Mouse (Mus musculus) liver, embryonic 14.5 days (tissue): ENCODE data around the gene B4galt3.

Experiments used
- CTCF ChIP-seq: IDR thresholded peaks from 2 replicates; pipeline ENCODE4 v1.5.1; 2016; ENCODE audit warnings: antibody characterized with exemption, low read depth, control low read depth
- EP300 ChIP-seq: IDR thresholded peaks from 2 replicates; pipeline ENCODE4 v1.6.1; 2016; ENCODE audit warnings: antibody characterized with exemption, low read depth

DNA sequence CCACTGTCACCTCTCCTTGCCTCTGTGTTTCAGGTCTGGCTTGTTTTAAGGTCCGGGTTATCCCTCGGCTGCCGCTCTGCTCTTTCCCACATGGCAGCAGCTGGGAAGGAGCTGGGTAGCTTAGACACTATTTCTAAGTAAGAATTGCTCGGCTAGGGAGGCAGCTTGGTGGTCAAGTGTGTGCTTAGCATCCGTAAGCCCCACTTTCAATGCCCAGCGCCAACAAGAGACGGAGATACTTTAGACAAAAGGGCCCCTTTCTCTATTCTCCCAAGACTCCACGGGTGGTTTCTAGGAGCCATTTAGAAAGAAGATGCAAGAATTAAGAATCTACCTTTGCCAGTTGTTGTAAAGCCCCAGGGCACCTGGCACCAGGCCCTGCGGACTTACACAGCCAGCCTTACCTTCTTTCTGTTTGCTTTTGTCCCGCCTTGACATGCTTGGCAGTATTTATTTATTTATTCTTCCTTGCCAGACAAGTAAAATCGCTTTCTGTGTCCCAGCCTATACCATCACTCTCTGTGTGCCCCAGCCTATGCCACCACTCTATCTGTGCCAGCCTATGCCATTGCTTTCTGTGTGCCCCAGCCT is 5.1 kb downstream of the B4galt3 start:
- TF ChIP-seq CTCF (no peak), EP300 (no peak)
